7 mouse cellular contexts compared by ENCODE assay signal in the genomic region with DNA sequence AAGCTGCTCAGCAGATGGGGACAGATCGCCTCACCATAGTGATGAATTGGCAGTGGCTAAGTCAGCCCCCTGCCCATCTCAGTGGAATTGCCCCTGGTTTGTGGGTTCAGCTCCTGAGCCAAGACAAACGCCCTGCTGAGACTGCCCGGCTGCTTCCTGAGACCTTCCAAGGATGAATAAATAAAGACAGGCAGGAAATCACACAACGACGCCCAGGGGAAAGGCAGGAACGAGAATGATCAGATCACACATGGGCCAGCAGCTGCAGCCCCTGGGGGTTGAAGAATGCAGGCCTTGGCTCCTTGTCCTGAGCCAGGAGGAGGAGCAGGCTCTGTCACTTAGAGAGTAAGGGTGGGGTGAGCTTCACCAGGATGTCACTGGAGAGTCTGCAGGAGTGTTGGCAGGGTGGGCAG. TPM values are rescaled to one million over a fixed set of nuclear protein-coding genes. Genes with fewer than 3 reads are reported as not detected.
DNase-seq lines count a peak whose midpoint lies in the region; ATAC-seq lines count a peak whose summit lies in the region.

No protein-coding gene starts in this region.

- H3K4me3 ChIP-seq in kidney, embryonic 14.5 days (ENCODE audit: low read length) = no peak overlapping the region
- H3K4me3 ChIP-seq in embryonic facial prominence, embryonic 15.5 days (replicated peaks) = no peak overlapping the region

- peak; percentile 46 for DNase-seq in kidney, adult 11 months
- DNase-seq in kidney, adult 9 months = peak; percentile 53
- peak; percentile 38 for DNase-seq in mesoderm, embryonic 11.5 days (ENCODE audit: low read depth, low spot score)
- DNase-seq in thymus, postnatal 36 days = no peak
- DNase-seq in testis, postnatal 14 days (ENCODE audit: low spot score) = no peak

- 0 out of 2 replicates have a peak, but pooled peaks cover 6% of the 10 kb centered on the region for H3K4me1 ChIP-seq in kidney, embryonic 14.5 days (ENCODE audit: control insufficient read depth, insufficient read depth, low read length)
- H3K4me1 ChIP-seq in embryonic facial prominence, embryonic 15.5 days = peaks cover 30% of the 10 kb centered on the region

- no peak for ATAC-seq in kidney, embryonic 14.5 days (ENCODE audit: low FRiP score, low TSS enrichment)
- ATAC-seq in embryonic facial prominence, embryonic 15.5 days (ENCODE audit: insufficient number of reproducible peaks, low FRiP score, low TSS enrichment, low read depth) = no peak

- no peaks in the 10 kb centered on the region for H3K9me3 ChIP-seq in kidney, embryonic 14.5 days (ENCODE audit: control insufficient read depth, low read length)
- no peaks in the 10 kb centered on the region for H3K9me3 ChIP-seq in embryonic facial prominence, embryonic 15.5 days (replicated peaks)

- H3K9ac ChIP-seq in kidney, embryonic 14.5 days (ENCODE audit: low read depth, low read length) = no peak overlapping the region
- no peak overlapping the region for H3K9ac ChIP-seq in embryonic facial prominence, embryonic 15.5 days

- H3K27ac ChIP-seq in kidney, embryonic 14.5 days (ENCODE audit: low read depth, low read length) = no peak overlapping the region; the same call in 1 of the 2 replicates
- peak overlapping the region; percentile 34; the same call in 1 of the 2 replicates for H3K27ac ChIP-seq in embryonic facial prominence, embryonic 15.5 days (replicated peaks)

- peaks cover 38% of the 10 kb centered on the region; the same call in 1 of the 2 replicates for H3K36me3 ChIP-seq in kidney, embryonic 14.5 days (ENCODE audit: control insufficient read depth, insufficient read depth, low read length)
- H3K36me3 ChIP-seq in embryonic facial prominence, embryonic 15.5 days = peaks cover 34% of the 10 kb centered on the region; the same call in 1 of the 2 replicates

- no peaks in the 10 kb centered on the region for H3K27me3 ChIP-seq in kidney, embryonic 14.5 days (ENCODE audit: control insufficient read depth, insufficient read depth, low read length)
- no peaks in the 10 kb centered on the region for H3K27me3 ChIP-seq in embryonic facial prominence, embryonic 15.5 days

- 35% methylated on average over 6 of the region's 6 CpGs for WGBS in kidney, embryonic 14.5 days
- WGBS in embryonic facial prominence, embryonic 15.5 days = 21% methylated on average over 6 of the region's 6 CpGs

- no peak overlapping the region for H3K4me2 ChIP-seq in kidney, embryonic 14.5 days (replicated peaks; ENCODE audit: low read depth, low read length)
- H3K4me2 ChIP-seq in embryonic facial prominence, embryonic 15.5 days (replicated peaks) = no peak overlapping the region

RNA-seq across cellular contexts. Expression of gene Cebpg, which starts 21.2 kb away (rescaled TPM):
- polyA plus RNA-seq in kidney, embryonic 14.5 days (2014; fragmentation: Nextera tagmentation; extraction: Ambion mirVana) = 30.8 and 39.3 TPM in 2 replicates
- polyA plus RNA-seq in embryonic facial prominence, embryonic 15.5 days (2015; fragmentation: Nextera tagmentation; extraction: Ambion mirVana) = 51.4 and 57.6 TPM in 2 replicates

Comparison
In these comparisons a context has a peak if more than half of its experiments do, and no peak if none do; other contexts are left out.
1. DNase-seq: peak in kidney, adult 11 months (single experiment), kidney, adult 9 months (single experiment) and mesoderm, embryonic 11.5 days (single experiment); none in thymus, postnatal 36 days (0 of 2) and testis, postnatal 14 days (single experiment).